Mouse (Mus musculus) CD8-positive naive resting alpha-beta T cell, adult 57 days (primary cell): ENCODE measurements around the gene Olfr554. TPM values are rescaled to one million over a fixed set of nuclear protein-coding genes. Genes with fewer than 3 reads are reported as not detected.

Experiments used
- total RNA-seq: library from RNA; stranded (reverse); gene quantifications from one replicate; pipeline ENCODE4 v1.2.4, GENCODE M21; 2023

The Olfr554 gene
- not detected for total RNA-seq

DNA sequence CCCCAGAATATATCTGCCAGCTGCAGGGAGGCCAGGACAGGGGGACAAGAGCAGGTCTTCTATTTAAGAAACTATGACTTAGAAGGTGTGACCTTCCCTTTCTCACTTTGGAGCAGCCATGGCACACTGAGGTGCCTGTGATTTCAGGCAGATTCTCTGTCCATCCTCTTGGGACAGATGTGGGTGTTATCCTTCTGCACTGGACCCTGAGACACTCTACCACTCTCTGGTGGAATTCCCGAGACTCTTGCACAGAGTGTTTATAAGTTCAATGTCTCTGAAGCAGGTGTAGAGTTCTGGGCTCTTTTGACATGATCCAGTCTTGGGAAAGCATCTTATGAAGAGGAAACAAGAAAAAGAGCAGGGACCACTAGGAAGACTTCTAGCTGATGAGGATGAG lies at the start of gene Olfr554:
Olfr554 (plus strand) TSS at position 301 of the 400 bp plus-strand sequence.

DNA sequence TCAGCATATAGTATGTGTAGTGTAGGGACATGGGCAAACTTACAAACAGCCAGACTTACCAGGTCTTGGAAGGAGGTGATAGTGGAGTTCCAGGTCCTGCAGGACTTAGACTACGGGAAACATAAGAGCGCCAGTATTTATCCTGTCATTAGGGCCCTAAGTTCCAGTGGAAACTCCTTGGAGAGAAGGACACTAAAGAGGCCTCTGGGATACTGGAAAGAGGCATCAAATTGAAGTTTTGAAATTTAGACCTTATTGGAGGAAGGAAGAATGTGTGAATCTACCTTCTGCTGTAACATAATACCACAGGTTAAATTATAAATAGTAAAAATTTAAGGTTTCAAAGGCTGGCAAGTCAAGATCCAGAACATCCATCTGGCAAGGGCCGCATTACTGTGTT lies 46.4 kb upstream of the Olfr554 start, which contains the start of gene Olfr551:
Olfr551 (minus strand) TSS at position 101 of the 400 bp plus-strand sequence.

DNA sequence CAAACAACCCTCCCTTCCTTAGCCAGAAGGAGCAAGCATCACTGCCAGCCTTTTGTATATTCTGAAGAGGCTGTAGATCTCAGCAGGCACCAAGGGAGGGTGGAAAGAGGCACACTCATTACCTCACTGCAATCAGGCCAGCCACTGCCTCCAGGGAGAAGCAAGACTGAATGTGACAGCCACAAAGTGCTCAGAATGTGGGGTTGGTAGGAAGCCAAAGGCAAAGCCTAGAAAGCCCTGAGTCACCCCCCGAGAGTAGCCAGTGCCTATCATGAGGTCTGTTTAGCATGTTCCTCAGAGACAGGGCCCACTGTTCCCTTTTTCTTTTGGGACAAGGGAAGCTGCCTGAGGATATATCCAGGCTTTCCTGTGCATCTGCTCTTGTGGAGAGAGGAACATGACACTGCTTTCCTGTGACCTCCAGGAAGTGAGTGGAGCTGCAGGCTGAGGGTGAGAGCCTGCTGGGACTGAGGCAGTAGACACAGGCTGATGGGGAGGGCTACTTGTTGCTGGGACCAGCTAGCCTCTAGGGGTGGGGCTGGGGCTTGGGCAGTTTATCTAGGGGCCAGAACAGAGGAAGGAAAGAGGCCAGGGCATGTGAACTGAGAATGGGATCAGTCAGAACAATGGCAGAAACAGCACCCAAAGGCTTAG lies 40.7 kb upstream of the Olfr554 start, which contains the start of gene Olfr552:
Olfr552 (plus strand) TSS at position 393 of the 654 bp plus-strand sequence.

DNA sequence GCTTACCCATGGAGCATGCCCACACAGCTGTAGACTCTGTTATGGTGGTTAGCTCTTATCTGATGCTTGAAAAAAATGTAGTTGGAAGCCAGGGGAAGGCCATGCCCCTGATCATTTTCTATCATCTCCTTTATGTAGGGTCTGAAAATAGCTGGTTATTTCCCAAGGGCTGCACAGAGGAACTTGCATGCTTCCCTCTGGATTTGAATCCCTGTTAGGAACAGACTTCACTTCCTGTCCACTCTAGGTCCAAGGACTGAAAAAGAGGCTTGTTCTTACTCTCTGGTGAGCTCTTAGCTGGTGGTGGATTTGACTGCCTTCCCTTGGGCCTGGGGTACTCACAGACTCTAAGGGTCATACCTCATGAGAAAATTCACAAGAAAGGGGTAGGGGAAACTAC lies 20.1 kb upstream of the Olfr554 start, which contains the start of gene Olfr553:
Olfr553 (minus strand) TSS at position 101 of the 400 bp plus-strand sequence.

DNA sequence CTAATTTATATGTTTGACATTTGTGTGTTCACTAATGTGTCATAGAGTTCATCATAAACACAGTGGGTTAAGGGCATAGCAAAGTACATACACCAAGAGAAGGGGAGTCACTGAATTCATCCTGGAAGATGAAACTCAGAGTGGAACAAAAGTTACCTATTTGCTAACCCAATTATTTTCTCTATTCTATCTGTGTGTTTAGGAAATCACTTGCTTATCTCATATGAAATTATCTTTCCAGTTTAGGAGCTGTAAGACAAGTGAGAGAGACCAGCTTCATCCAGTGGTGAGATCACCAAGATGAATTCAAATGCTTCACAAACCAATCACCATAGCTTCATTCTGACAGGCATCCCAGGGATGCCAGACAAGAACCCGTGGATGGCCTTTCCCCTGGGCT lies 20.3 kb downstream of the Olfr554 start, which contains the start of gene Olfr555:
Olfr555 (plus strand) TSS at position 301 of the 400 bp plus-strand sequence.

DNA sequence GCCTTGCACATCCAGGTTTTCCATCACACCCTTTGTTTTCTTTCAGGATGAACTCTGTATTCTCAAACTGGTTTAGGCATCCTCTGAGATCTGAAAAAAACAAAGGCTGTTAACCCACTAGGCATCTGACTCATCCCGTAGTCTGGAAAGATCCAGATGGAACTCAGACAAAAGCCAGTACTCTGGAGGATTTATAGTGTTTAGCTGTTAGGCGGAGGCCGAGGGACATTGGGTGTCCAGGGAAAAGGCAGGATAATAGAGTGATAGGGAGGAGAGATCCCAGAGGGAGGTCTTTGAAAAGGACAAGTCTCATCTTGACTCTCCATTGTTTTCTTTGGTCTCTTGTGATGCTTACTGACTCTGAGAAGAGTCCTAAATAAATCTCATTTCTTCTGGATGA lies 26.4 kb downstream of the Olfr554 start, which contains the start of gene Olfr556:
Olfr556 (plus strand) TSS at position 301 of the 400 bp plus-strand sequence.

DNA sequence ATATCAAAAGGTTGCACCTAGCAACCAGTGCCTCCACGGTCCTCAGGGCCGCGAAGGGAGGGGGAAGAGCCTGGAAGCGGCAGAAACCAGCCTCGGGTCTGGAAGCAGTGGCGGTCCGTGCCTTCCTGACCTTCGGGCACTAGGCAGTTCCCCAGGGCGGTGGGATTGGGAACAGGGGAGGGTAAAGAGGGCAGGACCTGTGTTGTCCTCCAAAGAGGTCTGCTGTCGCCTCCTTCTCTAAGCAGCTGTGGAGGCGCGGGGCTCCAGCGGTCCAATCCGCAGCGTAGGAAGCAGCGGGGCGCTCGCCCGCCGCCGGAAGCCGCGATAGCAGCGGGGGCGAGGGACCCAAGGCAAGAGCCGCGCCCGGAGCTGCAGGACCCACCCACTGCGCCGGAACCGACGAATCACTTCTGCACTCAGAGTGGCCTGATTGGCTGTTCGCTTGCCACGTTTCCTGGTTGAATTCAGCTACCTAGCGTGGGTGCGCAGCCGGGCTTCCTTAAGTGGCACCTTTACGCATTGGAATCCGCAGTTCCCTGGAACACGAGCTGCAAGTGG lies 48.8 kb downstream of the Olfr554 start, which contains the start of gene Trim68:
Trim68 (minus strand) TSS at position 384 of the 558 bp plus-strand sequence.

Other genes with a start within 250 kb of the Olfr554 start
- 34.5 TPM for gene Rrm1, start 196.7 kb upstream of the Olfr554 start, total RNA-seq
- not detected for gene Olfr543, start 156.8 kb upstream of the Olfr554 start, total RNA-seq
- not detected for gene Olfr544, start 150.1 kb upstream of the Olfr554 start, total RNA-seq
- gene Olfr545, start 138.9 kb upstream of the Olfr554 start, total RNA-seq, result not detected
- gene Olfr547, start 103.7 kb upstream of the Olfr554 start, total RNA-seq, result not detected
- not detected for gene Olfr548-ps1, start 97.5 kb upstream of the Olfr554 start, total RNA-seq
- gene Olfr549, start 88.6 kb upstream of the Olfr554 start, total RNA-seq, result not detected
- 43.3 TPM for gene Trim21, start 72.9 kb upstream of the Olfr554 start, total RNA-seq
- gene Olfr550, start 67.0 kb upstream of the Olfr554 start, total RNA-seq, result not detected
- gene Olfr551, start 46.5 kb upstream of the Olfr554 start, total RNA-seq, result not detected
- not detected for gene Olfr552, start 40.7 kb upstream of the Olfr554 start, total RNA-seq
- not detected for gene Olfr553, start 20.2 kb upstream of the Olfr554 start, total RNA-seq
- not detected for gene Olfr555, start 20.4 kb downstream of the Olfr554 start, total RNA-seq
- not detected for gene Olfr556, start 26.5 kb downstream of the Olfr554 start, total RNA-seq
- 14.1 TPM for gene Trim68, start 48.9 kb downstream of the Olfr554 start, total RNA-seq
- gene Olfr557, start 57.5 kb downstream of the Olfr554 start, total RNA-seq, result not detected
- not detected for gene Olfr558, start 63.8 kb downstream of the Olfr554 start, total RNA-seq
- gene Olfr33, start 80.6 kb downstream of the Olfr554 start, total RNA-seq, result not detected
- not detected for gene Olfr559, start 89.1 kb downstream of the Olfr554 start, total RNA-seq
- gene Olfr560, start 120.9 kb downstream of the Olfr554 start, total RNA-seq, result not detected
- gene Olfr78, start 121.0 kb downstream of the Olfr554 start, total RNA-seq, result not detected
- not detected for gene Olfr561, start 132.8 kb downstream of the Olfr554 start, total RNA-seq
- gene Olfr564, start 165.0 kb downstream of the Olfr554 start, total RNA-seq, result not detected
- gene Olfr566, start 220.3 kb downstream of the Olfr554 start, total RNA-seq, result not detected
- gene Olfr568, start 238.7 kb downstream of the Olfr554 start, total RNA-seq, result not detected